Mouse (Mus musculus) hindbrain, embryonic 16.5 days (tissue): ENCODE results near the gene Gramd4. TPM values are rescaled to one million over a fixed set of nuclear protein-coding genes. Genes with fewer than 3 reads are reported as not detected.
"Not testable (repeated sequence)": the region's sequence is repeated elsewhere in the genome, so short reads cannot be mapped to it uniquely, and the experiment has no call there.

Experiments
- ATAC-seq: fragments of 200-750 bp; cut with Nextera tagmentation; 2 replicates; pipeline ENCODE4 v1.8.0; 2017; ENCODE audit warnings: moderate TSS enrichment, moderate library complexity
- H3K27ac ChIP-seq: fragments of 300-500 bp; sonication (generic); 2 replicates; pipeline ENCODE4 v1.5.1; 2014; ENCODE audit warnings: low read depth, mild to moderate bottlenecking, control low read depth, low read length, moderate library complexity
- H3K27me3 ChIP-seq: fragments of 300-500 bp; sonication (generic); replicated peaks from 2 replicates; pipeline ENCODE4 v1.6.1; 2014; ENCODE audit warnings: low read length; ENCODE audit not compliant: control insufficient read depth, insufficient read depth
- H3K36me3 ChIP-seq: fragments of 300-500 bp; sonication (generic); 2 replicates; pipeline ENCODE4 v1.6.1; 2014; ENCODE audit warnings: mild to moderate bottlenecking, low read length, moderate library complexity, mixed read lengths; ENCODE audit not compliant: control insufficient read depth, insufficient read depth
- H3K4me1 ChIP-seq: fragments of 300-500 bp; sonication (generic); 2 replicates; pipeline ENCODE4 v1.6.1; 2014; ENCODE audit warnings: low read depth, low read length; ENCODE audit not compliant: control insufficient read depth, insufficient read depth
- H3K4me2 ChIP-seq: fragments of 300-500 bp; sonication (generic); 2 replicates; pipeline ENCODE4 v1.6.1; 2014; ENCODE audit warnings: mild to moderate bottlenecking, low read length, control low read depth, moderate library complexity
- H3K4me3 ChIP-seq: fragments of 300-500 bp; sonication (generic); 2 replicates; pipeline ENCODE4 v1.5.1; 2014; ENCODE audit warnings: mild to moderate bottlenecking, low read length, control low read depth, moderate library complexity
- H3K9ac ChIP-seq: fragments of 300-500 bp; sonication (generic); 2 replicates; pipeline ENCODE4 v1.6.1; 2014; ENCODE audit warnings: low read depth, mild to moderate bottlenecking, control low read depth, low read length, moderate library complexity
- H3K9me3 ChIP-seq: fragments of 300-500 bp; sonication (generic); 2 replicates; pipeline ENCODE4 v1.6.1; 2014; ENCODE audit warnings: mild to moderate bottlenecking, low read length, moderate library complexity; ENCODE audit not compliant: control insufficient read depth
- WGBS: fragments of 180-500 bp; shearing (Covaris S2); extraction: QIAGEN DNeasy Blood & Tissue Kit; methylation state at CpG from one replicate; pipeline ENCODE4 v1.1.7; 2014; 5-methylcytosine and 5-hydroxymethylcytosine counted together
- polyA plus RNA-seq: library from polyadenylated mRNA; unstranded; fragments of >200 nt; fragmentation: Nextera tagmentation; extraction: Ambion mirVana; gene quantifications from 2 replicates; pipeline ENCODE4 v1.2.1, GENCODE M21; 2015

The Gramd4 gene
- polyA plus RNA-seq, 1 experiment from 2014 or later: 18.4 TPM

- Histone ChIP-seq H3K9me3 (no peaks in the 10 kb centered on the region), H3K4me2 (no peak overlapping the region), H3K4me3 (no peak overlapping the region), H3K36me3 (peaks cover 33% of the 10 kb centered on the region), H3K27ac (no peak overlapping the region), H3K27me3 (no peaks in the 10 kb centered on the region), H3K4me1 (no peaks in the 10 kb centered on the region), H3K9ac (no peak overlapping the region)
- WGBS: 85% methylated on average over 4 of the region's 4 CpGs
- no peak for ATAC-seq
Observed at GRCm38 (mm10) chr15:86150593-86150992, 93.1 kb downstream of the Gramd4 start.

- ATAC-seq: no peak
- 81% methylated on average over 12 of the region's 12 CpGs for WGBS
- H3K36me3 ChIP-seq: peaks cover 34% of the 10 kb centered on the region
Observed at GRCm38 (mm10) chr15:86153481-86153960, 96.0 kb downstream of the Gramd4 start.

GRCm38 (mm10) chr15:86156492-86156891 is 99.0 kb downstream of the Gramd4 start:
- no peak overlapping the region for H3K9ac ChIP-seq
- H3K27ac ChIP-seq: no peak overlapping the region
- 70% methylated on average over 5 of the region's 5 CpGs for WGBS
- no peaks in the 10 kb centered on the region for H3K27me3 ChIP-seq
- no peak overlapping the region for H3K4me3 ChIP-seq
- no peak for ATAC-seq
- no peaks in the 10 kb centered on the region for H3K9me3 ChIP-seq
- no peaks in the 10 kb centered on the region for H3K4me1 ChIP-seq
- no peak overlapping the region for H3K4me2 ChIP-seq
- peaks cover 25% of the 10 kb centered on the region for H3K36me3 ChIP-seq

More at GRCm38 (mm10) chr15:86153481-86153960, 96.0 kb downstream of the Gramd4 start:
- H3K27ac ChIP-seq: no peak overlapping the region
- H3K9me3 ChIP-seq: no peaks in the 10 kb centered on the region
- H3K9ac ChIP-seq: no peak overlapping the region
- no peak overlapping the region for H3K4me3 ChIP-seq
- H3K4me1 ChIP-seq: no peaks in the 10 kb centered on the region
- H3K27me3 ChIP-seq: no peaks in the 10 kb centered on the region
- H3K4me2 ChIP-seq: no peak overlapping the region

DNA sequence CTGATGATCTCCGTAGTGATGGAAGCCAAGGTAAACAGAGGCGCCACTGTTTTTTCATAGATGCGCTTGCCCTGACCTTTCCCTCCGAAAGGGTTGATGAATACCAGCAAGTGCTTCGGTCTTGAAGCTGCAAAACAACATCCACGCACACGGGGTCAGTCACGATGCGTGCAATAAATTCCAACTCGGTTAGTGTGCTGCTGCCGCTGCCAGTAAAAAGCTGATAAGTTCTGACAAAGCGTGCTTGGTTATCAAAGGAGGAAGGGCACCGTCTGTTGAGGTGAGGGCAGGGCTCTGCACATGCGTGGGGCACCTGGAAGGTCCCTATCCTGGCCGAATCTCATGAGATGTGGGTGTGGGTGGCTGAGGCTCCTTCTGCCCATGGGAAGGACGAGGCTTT is 101.6 kb downstream of the Gramd4 start:
- WGBS: 82% methylated on average over 16 of the region's 16 CpGs
- Histone ChIP-seq H3K4me1 (no peaks in the 10 kb centered on the region), H3K27ac (no peak overlapping the region), H3K36me3 (peaks cover 19% of the 10 kb centered on the region), H3K27me3 (no peaks in the 10 kb centered on the region), H3K4me2 (no peak overlapping the region), H3K4me3 (no peak overlapping the region), H3K9ac (no peak overlapping the region), H3K9me3 (no peaks in the 10 kb centered on the region)
- no peak for ATAC-seq

GRCm38 (mm10) chr15:86159719-86160118 is 102.2 kb downstream of the Gramd4 start:
- Histone ChIP-seq H3K4me2 (no peak overlapping the region), H3K27me3 (no peaks in the 10 kb centered on the region), H3K9ac (no peak overlapping the region), H3K36me3 (peaks cover 15% of the 10 kb centered on the region), H3K4me1 (no peaks in the 10 kb centered on the region), H3K9me3 (no peaks in the 10 kb centered on the region), H3K27ac (no peak overlapping the region), H3K4me3 (no peak overlapping the region)
- 93% methylated on average over 5 of the region's 5 CpGs for WGBS
- ATAC-seq: 0 out of 2 replicates have a peak, but pooled peaks have one; percentile 9

GRCm38 (mm10) chr15:86160906-86161305 is 103.4 kb downstream of the Gramd4 start:
- no peaks in the 10 kb centered on the region for H3K27me3 ChIP-seq
- H3K4me1 ChIP-seq: no peaks in the 10 kb centered on the region
- no peaks in the 10 kb centered on the region for H3K9me3 ChIP-seq
- H3K9ac ChIP-seq: no peak overlapping the region
- no peak overlapping the region for H3K27ac ChIP-seq
- no peak overlapping the region for H3K4me2 ChIP-seq
- 85% methylated on average over 10 of the region's 10 CpGs for WGBS
- no peak for ATAC-seq
- H3K36me3 ChIP-seq: peaks cover 9% of the 10 kb centered on the region
- H3K4me3 ChIP-seq: no peak overlapping the region

DNA sequence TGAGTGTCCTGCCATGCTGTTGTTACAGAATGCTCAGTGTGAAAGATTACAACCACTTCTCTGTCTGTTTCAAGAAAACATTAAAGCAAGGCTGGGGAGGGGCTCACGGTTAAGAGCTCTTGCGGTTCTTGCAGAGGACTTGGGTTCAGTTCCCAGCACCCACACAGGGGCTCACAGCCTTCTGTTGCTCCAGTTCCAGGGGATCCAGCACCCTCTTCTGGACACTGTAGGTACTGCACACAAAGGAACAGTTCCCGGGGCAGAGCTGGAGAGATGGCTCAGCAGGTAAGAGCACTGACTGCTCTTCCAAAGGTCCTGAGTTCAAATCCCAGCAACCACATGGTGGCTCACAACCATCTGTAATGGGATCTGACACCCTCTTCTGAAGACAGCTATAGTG is 104.3 kb downstream of the Gramd4 start:
- ATAC-seq, H3K27ac ChIP-seq, H3K27me3 ChIP-seq, H3K9ac ChIP-seq, H3K4me1 ChIP-seq, H3K36me3 ChIP-seq, H3K4me3 ChIP-seq, H3K4me2 ChIP-seq, H3K9me3 ChIP-seq: not testable (repeated sequence)
- WGBS: 96% methylated on average over 3 of the region's 3 CpGs

GRCm38 (mm10) chr15:86164718-86165345 is 107.3 kb downstream of the Gramd4 start:
- no peaks in the 10 kb centered on the region for H3K9me3 ChIP-seq
- ATAC-seq: no peak
- no peaks in the 10 kb centered on the region for H3K27me3 ChIP-seq
- WGBS: 80% methylated on average over 21 of the region's 21 CpGs
- H3K4me2 ChIP-seq: no peak overlapping the region
- H3K27ac ChIP-seq: no peak overlapping the region
- no peak overlapping the region for H3K4me3 ChIP-seq
- no peak overlapping the region for H3K9ac ChIP-seq
- H3K36me3 ChIP-seq: peaks cover 2% of the 10 kb centered on the region; the same call in 1 of the 2 replicates
- peaks cover 2% of the 10 kb centered on the region; the same call in 1 of the 2 replicates for H3K4me1 ChIP-seq

GRCm38 (mm10) chr15:86165811-86166590 is 108.5 kb downstream of the Gramd4 start:
- H3K27me3 ChIP-seq: no peaks in the 10 kb centered on the region
- WGBS: 92% methylated on average over 24 of the region's 24 CpGs
- peaks cover 2% of the 10 kb centered on the region; the same call in 1 of the 2 replicates for H3K36me3 ChIP-seq
- H3K4me1 ChIP-seq: peaks cover 2% of the 10 kb centered on the region; the same call in 1 of the 2 replicates
- no peak overlapping the region for H3K27ac ChIP-seq
- H3K9ac ChIP-seq: no peak overlapping the region
- no peak for ATAC-seq
- no peaks in the 10 kb centered on the region for H3K9me3 ChIP-seq
- H3K4me2 ChIP-seq: no peak overlapping the region
- H3K4me3 ChIP-seq: no peak overlapping the region
